Mouse (Mus musculus): ENCODE data around the gene Plekhm3.

DNA sequence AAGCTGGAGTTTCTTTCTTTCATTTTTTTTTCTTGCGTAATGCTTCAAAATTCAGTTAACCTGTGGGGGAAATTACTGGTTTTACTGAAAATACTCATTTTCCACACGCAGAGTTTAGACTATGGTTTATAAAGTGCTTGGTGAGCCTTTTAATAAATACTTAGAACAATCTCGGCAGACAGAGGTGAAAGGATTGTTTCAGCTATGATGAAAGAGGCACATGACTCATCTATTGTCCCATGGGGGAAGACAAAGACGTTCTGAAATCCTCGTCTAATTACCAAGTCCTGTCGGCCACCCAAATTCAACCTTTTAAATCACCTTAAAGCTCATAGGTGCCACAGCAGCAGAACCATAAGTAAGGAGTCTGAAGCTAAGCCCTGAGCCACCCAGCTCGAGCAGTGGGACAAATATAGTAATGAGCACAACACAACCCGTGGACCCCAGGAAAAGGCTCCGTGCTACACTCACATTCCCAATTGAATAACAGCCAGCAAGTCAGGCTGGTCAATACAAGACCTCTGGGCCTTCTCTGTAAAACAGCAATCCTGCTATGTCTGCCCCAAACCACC lies 11.3 kb downstream of the Plekhm3 start:
- no peak for TF ChIP-seq CTCF (IDR thresholded peaks at IDR 0.05; ENCODE audit: low read depth)
- TF ChIP-seq EP300 (IDR thresholded peaks at IDR 0.05; ENCODE audit: low read depth) = no peak

Data from liver, embryonic 14.5 days (tissue).